Mouse (Mus musculus): ENCODE results near the gene Draxin.

Draxin gene

DNA sequence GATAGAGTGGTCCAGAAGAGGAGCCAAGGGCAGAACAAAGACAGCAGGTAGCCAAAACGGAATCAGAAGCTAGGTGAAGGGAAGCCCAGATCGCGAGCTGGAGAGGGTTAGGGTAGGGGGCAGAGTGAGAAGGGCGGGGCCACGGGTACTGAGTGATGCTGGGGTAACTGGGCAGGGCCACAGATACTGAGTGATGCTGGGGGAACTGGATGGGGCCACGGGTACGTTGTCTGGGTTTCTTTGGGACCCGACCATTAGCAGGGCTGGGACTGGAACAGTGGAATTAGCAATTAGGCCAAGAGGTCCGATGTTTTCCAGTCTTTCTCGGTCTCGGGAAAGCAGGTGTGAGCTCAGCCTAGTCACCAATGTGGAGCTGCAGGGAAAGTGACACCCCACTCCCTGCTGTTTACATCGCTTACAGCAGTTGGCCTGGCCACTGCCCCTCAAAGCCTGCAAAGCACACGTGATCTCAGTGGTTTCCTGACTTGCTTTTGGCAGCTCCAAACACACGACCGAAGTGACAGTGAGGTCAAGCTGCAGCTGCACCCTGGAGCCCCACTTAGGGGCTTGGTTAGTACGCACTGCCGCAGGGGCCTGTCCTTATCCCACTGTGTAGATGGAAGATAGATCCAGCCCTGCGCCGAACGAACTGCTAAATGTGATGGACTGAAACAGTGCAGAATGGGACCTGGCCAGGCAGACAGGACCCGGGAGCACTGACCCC is 47.2 kb downstream of the Draxin start:
- peak; percentile 68 for DNase-seq (ENCODE audit: low spot score)

DNA sequence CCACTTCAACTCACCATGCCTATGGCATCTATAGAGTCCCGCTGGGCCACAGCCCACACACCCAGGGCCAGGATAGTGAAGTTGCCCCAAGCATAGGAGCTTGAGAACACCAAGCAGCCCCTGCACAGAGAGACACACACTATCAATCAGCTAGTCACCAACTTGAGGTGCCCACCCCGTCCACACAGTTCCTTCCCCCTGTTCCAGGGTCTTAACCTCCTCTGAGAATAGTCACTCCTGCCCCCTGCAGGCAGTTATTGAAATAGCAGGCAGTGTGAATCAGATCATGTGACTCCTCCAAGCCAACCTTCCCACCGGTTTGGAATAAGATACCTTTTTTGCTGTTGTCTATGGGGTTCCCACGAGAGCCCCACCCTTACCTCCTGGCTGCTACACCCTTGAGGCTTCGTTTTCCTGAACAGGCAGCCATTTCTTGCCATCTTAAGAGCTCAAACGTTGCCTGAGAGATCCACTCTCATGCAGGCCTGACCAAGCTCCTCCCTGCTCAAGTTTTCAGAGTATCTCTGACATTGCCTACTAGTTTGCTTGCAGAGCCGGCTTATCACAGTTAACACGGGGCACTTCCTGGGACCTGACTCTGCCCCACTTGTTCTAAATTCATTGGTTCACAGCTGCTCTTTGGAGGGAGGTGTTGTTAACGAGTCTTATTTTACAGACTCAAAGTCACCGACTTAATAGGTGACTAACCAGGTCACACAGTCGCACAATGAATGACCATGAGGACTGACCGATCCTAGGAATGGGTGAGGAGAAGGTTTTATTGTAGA is 48.0 kb downstream of the Draxin start:
- peak; percentile 61 for DNase-seq (ENCODE audit: low spot score)

DNA sequence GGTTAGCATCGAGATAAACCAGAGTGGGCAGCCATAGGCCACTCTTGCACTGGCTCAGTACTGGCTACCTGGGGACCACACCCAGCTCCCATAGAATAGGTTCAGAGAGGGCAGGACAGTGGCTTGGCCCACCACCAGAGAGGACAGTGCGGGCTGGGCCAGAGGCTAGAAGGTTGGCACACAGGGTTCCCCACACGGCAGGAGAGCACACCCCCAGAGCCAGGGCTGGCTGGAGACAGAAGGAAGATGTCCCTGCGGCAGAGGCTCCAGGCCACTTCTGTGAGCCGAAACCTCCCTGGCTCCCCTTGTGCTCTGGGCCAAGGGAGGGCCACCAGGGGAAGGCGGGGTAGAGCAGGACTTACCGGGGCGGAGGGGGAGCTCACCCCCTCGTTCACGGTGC is 49.3 kb downstream of the Draxin start:
- DNase-seq (ENCODE audit: low spot score), result no peak

DNA sequence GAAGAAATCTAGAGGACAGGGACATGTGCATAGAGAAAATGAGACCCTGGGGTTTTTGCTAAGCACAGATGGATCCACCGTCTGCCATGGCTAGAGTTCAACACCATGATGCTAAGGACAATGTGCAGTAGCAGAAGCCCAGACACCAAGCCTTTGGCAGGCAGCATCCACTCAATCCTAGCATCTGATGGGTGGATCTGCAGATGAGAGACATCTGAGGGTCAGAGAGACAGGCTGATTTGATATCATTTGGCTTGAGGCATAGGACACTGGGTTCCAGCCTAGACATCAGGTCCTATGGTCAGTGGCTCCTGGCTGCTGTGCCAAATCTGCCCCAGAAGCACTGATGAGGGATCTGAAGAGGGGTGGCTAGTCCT is 49.9 kb downstream of the Draxin start:
- DNase-seq (ENCODE audit: low spot score), result no peak

DNA sequence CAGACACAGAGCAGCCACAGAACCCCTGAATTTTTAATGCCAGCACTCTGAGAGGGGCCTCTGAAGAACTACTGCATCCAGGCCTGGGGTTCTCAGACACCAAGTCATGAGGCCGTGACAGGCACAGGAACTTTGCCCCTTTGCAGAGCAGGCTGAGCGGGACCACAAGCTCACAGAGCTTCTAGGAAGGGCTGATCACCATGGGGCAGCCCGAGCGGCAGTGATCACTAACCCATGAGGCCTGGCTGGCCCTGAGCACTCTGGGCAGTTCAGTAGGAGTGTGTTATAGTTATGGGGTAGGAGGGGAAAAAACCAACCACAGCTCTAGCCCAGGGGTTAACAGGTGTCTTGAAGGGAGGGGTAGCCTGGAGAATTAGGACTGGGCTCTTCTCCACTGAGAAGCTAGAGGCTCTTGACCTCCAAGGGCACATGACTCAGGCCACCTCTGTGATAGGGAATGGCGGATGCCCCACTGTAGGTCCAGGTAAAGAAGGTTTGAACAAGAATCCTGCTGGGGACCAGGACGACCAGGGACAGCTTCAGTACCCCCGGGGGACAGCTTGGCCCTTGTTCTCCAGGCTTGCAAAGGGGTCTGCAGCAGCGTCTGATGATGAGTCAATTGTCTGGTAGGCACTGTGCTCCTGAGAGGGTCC is 50.4 kb downstream of the Draxin start:
- no peak for DNase-seq (ENCODE audit: low spot score)

- no peak for DNase-seq (ENCODE audit: low spot score)
Observed at GRCm38 (mm10) chr4:148079212-148079611, 51.3 kb downstream of the Draxin start.

DNA sequence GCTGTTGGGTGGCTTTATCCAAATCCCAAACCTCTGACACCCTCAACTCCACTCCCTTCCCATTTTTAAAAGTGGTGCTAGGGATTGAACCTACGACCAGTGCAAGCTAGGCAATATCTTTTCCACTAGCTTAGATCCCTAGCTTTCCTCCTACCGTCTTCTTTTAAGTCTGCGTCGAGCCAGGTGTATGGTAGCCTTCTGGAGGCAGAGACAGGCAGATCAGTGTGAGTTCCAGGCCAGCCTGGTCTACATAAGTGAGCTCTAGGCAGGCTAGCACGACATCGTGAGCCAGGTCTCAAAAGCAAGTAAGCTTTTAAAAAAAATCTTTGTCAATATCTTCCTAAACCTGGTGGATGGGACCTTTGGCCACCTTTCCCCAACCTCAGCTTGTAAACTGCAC is 54.6 kb downstream of the Draxin start:
- DNase-seq (ENCODE audit: low spot score), result no peak

DNA sequence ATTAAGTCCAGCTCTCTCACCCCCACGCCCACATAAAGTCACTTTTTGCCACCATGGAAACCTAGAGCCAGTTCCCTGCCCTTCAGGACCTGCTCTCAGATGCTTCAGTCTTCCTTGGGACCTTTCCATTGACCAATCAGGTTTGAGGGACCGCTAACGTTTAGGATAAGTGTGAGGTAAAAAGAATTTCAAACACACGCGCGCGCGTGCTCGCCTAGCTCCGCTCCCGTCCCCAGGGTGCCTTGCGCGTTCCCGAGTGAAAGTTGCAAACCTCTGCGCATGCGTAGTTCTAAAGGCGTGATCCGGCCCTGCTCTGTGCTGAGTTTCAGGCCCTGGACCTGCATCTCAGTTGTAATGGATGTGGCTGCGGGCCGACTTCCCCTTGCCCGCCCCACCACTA is 55.2 kb downstream of the Draxin start:
- peak; percentile 76 for DNase-seq (ENCODE audit: low spot score)

- DNase-seq (ENCODE audit: low spot score), result no peak
Observed at GRCm38 (mm10) chr4:148074521-148075189, 55.8 kb downstream of the Draxin start.

GRCm38 (mm10) chr4:148071508-148071907 is 59.0 kb downstream of the Draxin start:
- DNase-seq (ENCODE audit: low spot score), result no peak

DNA sequence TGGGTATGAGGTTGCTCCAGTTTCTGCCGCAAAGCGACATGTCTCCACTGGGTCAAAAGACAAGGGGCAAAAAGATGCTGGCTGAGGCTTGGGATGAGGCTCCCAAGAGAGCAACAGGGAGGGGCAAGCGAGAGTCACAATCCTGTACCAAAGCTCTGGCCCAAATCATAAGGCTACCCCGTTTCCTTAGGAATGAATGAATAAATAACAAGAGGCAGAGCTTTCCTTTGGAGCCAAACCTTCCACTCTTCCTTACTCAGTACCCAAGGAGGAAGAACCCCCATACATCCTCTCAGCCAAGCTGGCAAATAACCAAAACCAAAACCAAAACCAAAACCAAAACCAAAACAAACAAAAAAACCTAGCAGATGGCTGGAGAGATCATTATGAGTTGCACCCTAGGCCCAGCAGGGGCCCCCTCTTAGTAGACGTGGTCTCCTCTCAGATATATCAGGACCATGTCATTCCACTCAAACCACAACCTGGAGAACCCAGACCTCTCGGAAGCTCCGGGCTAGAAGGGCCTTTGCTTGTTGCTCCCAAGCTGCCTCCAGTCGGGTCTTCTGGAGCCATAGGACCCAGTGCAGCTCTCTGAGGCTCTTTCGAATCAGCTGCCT is 60.8 kb downstream of the Draxin start:
- no peak for DNase-seq (ENCODE audit: low spot score)

DNA sequence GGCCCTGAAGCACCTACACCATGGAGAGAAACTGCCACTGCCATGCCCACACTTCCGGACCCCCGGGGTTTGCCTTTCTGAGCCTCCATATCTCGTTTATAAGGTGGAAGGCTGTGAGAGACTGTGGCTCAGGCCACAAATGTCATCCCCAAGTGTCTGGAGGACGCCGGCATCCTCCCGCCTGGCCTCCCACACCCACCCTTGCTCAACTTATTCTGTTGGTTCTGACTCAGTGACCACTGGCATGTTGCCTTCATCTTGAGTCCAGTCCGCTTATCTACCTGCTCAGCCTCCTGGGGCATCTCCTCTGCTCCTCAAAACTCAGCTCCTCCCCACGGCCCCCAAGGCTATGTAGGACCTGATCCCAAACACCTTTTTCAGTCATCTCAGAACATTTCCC is 63.2 kb downstream of the Draxin start:
- DNase-seq (ENCODE audit: low spot score), result no peak

GRCm38 (mm10) chr4:148066401-148066744 is 64.1 kb downstream of the Draxin start:
- DNase-seq (ENCODE audit: low spot score), result no peak

DNA sequence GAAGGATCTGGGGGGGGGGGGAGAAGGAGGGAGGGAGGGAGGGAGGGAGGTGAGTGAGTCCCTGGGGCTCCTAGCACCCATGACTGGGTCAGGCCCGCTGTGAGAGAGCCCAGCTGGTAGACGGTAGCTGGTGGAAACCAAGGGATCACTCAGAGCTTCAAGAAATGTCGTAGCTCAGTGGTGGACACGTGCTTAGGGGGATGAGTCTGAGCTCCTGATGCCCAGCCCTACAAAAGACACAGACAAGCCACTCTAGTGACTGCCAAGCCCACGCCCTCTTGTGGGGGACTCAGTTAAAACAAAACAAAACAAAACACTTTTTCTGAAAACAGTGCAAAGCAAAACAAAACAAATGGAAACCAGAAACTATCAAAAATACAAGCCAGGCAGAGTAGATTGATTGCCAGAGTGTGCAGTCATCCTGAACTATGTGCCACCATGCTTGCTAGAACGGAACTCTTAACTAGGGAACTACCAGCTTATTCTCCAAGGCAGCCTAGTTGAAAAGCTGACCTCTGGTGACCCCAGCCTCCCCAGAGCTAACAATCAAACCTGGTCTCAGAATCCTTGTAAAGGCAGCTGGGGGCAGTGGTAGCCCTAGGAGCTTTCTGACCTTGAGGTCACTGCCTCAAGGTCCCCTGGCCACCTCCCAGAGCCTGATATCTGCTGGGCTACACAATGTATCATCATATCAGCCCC is 64.6 kb downstream of the Draxin start:
- DNase-seq (ENCODE audit: low spot score), result no peak

GRCm38 (mm10) chr4:148061086-148061480 is 69.4 kb downstream of the Draxin start:
- no peak for DNase-seq (ENCODE audit: low spot score)

DNA sequence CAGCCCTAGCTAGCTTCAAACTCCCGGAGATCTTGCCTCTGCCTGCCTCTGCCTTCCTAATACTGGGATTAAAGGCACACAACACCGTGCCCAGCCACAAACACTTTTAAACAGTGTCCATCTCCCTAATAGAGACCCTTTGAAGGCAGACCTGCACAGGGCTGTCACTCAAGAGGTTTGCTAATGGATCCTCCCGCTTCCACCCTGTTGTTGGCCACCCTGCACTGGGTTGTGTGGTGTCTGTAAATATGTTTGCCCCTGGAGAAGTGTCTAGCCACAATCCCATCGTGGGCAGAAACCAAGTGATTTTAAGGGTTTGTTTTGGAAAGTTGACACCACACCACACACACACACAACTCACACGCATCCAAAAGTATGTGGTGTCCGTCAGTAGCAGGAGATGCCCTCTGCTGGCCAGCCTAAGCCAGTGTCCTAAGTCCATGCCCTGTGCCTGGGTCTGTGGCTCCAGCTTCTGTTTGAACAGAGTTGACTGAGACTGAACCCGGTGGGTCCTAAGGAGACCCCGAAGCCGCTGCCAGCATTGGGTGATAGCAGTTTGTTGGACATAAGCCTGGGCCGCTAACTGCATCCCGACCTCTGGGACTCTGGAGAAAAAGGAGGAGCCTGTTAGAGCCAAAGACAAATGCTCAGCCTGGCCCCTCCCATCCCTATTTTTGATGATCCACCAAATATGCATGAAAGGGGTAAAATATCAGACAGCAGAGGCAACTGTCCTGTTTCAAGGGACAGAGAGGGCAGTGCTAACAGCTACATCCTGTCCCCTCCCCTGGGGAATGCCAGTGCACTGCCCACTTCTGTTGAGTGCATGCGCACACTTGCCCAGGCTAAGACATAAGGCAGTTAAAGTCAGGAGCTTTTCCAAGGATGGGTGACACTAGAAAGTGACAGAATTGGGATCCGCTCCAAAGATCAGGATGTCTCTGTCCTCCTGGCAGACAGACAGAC is 70.1 kb downstream of the Draxin start:
- no peak for DNase-seq (ENCODE audit: low spot score)

DNA sequence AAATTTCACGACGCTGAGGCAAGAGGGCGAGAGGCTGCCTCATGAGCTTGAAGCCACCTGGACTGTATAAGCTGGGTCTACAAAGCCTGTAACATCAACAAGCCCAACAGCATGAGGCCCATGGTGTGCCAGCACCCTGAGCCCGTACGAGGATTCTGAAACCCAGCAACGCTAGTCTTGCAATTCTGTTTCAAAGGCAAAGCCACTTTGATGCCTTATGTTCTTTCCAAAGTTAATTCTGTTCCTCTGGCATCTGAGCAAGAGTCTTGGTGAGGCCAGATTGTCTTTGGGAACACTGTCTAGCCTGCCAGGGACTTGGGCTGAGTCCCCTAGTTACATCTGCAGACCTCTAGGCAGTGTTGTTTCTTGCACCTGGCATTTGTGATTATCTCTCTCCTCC is 71.5 kb downstream of the Draxin start:
- DNase-seq (ENCODE audit: low spot score), result no peak

GRCm38 (mm10) chr4:148058218-148058819 is 72.2 kb downstream of the Draxin start:
- DNase-seq (ENCODE audit: low spot score), result no peak

DNA sequence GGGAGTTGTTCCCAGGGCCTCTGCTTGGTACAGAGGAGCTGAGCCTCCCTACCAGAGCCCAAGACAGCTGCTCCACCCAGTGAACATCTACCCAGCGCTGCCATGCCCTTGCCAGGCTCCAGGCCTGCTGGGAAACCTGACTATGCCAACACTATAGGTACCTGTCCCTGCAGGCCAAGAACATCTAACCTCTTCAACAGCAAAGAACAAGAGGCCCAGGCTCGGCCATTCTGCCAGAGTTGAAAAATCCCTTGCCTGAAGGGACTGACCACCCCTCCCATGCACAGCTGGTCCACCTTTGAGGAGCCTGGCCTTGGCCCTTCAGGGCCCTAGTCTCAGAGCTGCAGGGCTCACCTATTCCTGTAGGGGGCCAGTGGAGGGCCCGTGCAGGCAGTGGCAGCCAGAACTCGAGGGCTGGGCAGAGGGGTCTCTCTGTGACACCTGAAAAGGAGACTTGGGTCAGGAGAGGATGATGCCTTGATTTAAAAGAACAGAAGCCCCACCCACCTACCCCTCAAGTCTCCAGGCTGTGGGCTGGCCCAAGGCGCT is 72.8 kb downstream of the Draxin start:
- no peak for DNase-seq (ENCODE audit: low spot score)

DNA sequence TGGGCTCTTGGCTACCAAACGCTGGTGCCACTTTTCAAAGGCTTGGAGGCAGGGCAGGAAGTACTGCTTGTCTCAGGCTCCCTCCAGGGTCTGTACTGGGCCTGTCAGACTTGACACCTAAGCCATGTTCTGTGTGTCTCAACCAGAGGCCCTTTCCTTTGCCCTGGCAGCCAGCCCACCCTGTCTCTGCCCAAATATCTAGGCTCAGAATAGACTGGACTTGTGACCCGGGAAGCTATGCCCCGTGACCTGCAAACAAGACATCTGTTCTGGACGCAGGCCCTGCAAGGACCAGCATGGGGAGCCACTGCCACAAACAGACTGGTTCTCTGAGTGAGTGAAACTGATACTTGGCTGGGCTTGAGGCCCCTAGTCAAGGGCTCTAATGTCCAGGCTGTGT is 73.7 kb downstream of the Draxin start:
- no peak for DNase-seq (ENCODE audit: low spot score)
